Mouse (Mus musculus): ENCODE data around the gene Olfr806.

Olfr806 gene

DNA sequence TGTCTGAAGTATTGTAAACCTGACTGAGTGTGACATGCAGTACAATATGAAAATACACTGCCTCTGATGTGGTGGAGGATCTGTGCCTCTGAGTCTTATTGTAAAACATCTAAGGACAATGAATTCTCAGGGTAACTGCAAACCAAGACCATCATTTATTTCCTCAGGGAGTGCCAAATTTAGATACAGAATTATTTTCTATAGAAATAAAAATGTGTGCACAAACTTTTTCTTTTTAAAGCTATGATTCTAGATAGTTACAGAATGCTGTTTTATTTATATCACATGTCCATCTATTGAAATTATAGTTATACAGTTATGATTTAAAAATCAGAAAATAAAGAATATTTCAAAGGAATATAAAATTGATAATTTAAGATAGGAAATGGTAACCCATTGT, at the start of gene Olfr806:
Gene Olfr806, minus strand, starts transcription at position 101 of the 400 bp plus-strand sequence.
- DNase-seq: no peak

DNA sequence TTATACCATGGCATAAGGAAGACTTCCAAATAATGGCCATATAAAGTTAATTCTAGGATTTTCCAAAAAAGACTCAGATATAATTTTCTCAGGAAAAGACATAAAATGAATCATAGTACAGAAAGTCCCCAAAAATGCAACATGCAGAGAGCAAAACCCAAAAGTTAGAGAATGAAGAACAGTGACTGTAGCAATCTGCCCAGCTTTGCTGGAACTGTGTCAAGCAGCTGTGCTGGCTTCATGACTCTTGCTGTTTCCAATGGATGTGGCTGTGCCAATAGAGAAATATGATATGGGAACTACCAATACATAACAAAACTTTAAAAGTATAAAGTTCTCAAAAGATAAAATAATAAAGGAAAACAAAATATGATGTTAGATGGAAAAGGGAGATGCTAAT, 36.4 kb upstream of the Olfr806 start:
- DNase-seq: no peak

DNA sequence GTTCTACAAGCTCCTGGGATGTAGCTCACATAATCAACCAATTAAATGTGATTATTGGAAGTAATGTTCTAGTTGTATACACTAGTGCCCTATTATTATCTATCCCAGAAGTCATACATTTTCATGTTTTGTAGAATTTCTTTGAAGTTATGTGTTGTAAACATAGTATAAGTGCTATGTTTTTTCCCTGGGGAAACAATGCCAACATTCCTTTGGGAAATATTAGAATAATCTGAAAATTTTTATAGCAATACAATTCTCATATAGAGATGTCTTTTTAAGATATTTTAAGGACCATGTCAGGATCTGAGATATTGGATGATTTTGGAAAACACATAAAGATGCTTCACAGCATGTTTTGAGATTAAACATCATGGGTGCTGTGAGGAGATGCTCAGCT, 32.6 kb upstream of the Olfr806 start, which contains the start of gene Olfr809:
Gene Olfr809, plus strand, starts transcription at position 301 of the 400 bp plus-strand sequence.
- DNase-seq: no peak

- no peak for DNase-seq
These were observed 23.5 kb upstream of the Olfr806 start, which contains the start of gene Olfr808 for GRCm38 (mm10) chr10:129765182-129765581. TSS of gene Olfr808 (plus strand) at chr10:129765482.

- no peak for DNase-seq
These were observed 16.0 kb upstream of the Olfr806 start, which contains the start of gene Olfr807 for GRCm38 (mm10) chr10:129757693-129758092. TSS of gene Olfr807 (minus strand) at chr10:129757793.

GRCm38 (mm10) chr10:129729275-129729674, 12.4 kb downstream of the Olfr806 start, which contains the start of gene Olfr805:
TSS of gene Olfr805 (minus strand) at chr10:129729375.
- DNase-seq: no peak

DNA sequence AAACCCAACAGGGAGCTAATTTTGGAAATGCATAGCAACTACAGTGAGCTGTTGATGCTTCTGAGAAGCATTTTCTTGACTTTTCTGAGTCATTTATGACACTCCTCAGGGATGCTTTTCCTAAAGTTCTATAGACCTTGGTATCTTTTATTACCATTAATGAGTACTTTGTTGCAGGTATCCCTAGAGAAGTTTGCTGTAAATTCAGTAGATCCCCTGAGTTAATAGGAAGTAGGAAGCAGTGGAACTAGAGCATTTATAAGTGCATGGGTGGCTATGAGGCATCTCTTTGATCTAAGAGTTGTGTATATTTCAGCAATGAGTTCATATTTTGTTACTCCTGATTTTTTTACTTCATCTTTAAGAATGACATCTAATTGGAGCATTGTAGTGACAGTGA, 38.8 kb downstream of the Olfr806 start, which contains the start of gene Olfr804:
Gene Olfr804, plus strand, starts transcription at position 301 of the 400 bp plus-strand sequence.
- no peak for DNase-seq

- no peak for DNase-seq
These were observed 47.5 kb downstream of the Olfr806 start, which contains the start of gene Olfr803 for GRCm38 (mm10) chr10:129694186-129694585. TSS of gene Olfr803 (minus strand) at chr10:129694286.

DNA sequence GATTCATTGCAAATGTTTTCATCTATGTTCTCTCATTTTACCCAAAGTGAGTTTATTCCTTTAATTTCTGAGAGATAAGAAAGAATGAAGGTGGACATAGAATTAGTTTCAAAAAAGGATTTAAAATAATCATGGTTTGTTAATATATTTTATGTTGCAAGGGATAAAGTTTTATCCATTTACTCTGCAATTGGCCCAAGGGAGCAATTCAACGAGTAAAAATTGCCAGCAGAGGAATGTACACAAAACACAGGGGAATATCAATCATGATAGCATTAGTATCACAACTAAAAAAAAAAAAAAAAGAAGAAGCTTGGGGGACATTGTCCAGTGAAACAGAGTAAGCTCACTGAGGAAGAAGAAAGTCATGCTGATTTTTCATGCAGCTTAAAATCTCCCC, 53.7 kb downstream of the Olfr806 start, which contains the start of gene Olfr802:
Gene Olfr802, minus strand, starts transcription at position 101 of the 400 bp plus-strand sequence.
- DNase-seq: no peak

Measured in lung, postnatal 4 days (tissue).